Mouse (Mus musculus) small intestine, adult 2 months (tissue): Measurements from ENCODE around the gene Atp6v1g2. TPM values are rescaled to one million over a fixed set of nuclear protein-coding genes. Genes with fewer than 3 reads are reported as not detected.
A peak's percentile ranks its signal among the peaks of the same experiment; 100 is the strongest.

Source experiments
- H3K27ac ChIP-seq: fragments of 200-500 bp; 2 replicates; pipeline ENCODE4 v1.5.1; 2012; ENCODE audit warnings: low read depth, low read length, control low read depth, inconsistent platforms; ENCODE audit not compliant: insufficient read depth
- H3K27me3 ChIP-seq: fragments of 200-500 bp; 2 replicates; pipeline ENCODE4 v1.6.1; 2012; ENCODE audit warnings: mild to moderate bottlenecking, moderate library complexity, low read length, inconsistent platforms; ENCODE audit not compliant: control insufficient read depth, insufficient read depth
- H3K36me3 ChIP-seq: fragments of 200-500 bp; 2 replicates; pipeline ENCODE4 v1.6.1; 2012; ENCODE audit warnings: mild to moderate bottlenecking, low read length, control low read depth, inconsistent platforms; ENCODE audit not compliant: control insufficient read depth, insufficient read depth
- H3K4me1 ChIP-seq: fragments of 200-500 bp; 2 replicates; pipeline ENCODE4 v1.6.1; 2012; ENCODE audit warnings: low read length, inconsistent platforms, mixed read lengths; ENCODE audit not compliant: control insufficient read depth, insufficient read depth, insufficient read length
- H3K4me3 ChIP-seq: fragments of 200-500 bp; 2 replicates; pipeline ENCODE4 v1.5.1; 2012; ENCODE audit warnings: low read depth, mild to moderate bottlenecking, control low read depth, inconsistent platforms, low read length, moderate library complexity
- CTCF ChIP-seq: fragments of 200-500 bp; IDR thresholded peaks from 2 replicates; pipeline ENCODE4 v1.5.1; 2012; ENCODE audit warnings: low read depth, mild to moderate bottlenecking, control low read depth, inconsistent platforms, low read length, moderate library complexity, mixed read lengths; ENCODE audit not compliant: insufficient replicate concordance, insufficient read length; ENCODE audit errors: extremely low read depth
- POLR2A ChIP-seq: fragments of 200-500 bp; IDR thresholded peaks from 2 replicates; pipeline ENCODE4 v1.6.1; 2012; ENCODE audit warnings: low read depth, mild to moderate bottlenecking, control low read depth, inconsistent platforms, low read length, moderate library complexity
- WGBS: fragments of 180-500 bp; shearing (Covaris S2); methylation state at CpG from one replicate; pipeline ENCODE4 v1.1.7; 2018; 5-methylcytosine and 5-hydroxymethylcytosine counted together
- polyA plus RNA-seq: library from polyadenylated mRNA; depleted of rRNA; stranded (reverse); fragments of >200 nt; gene quantifications from 2 replicates; pipeline ENCODE4 v1.2.3, GENCODE M21; 2012; rRNA removed

Atp6v1g2 gene
- polyA plus RNA-seq, result 1.0 and 2.8 TPM in 2 replicates

DNA sequence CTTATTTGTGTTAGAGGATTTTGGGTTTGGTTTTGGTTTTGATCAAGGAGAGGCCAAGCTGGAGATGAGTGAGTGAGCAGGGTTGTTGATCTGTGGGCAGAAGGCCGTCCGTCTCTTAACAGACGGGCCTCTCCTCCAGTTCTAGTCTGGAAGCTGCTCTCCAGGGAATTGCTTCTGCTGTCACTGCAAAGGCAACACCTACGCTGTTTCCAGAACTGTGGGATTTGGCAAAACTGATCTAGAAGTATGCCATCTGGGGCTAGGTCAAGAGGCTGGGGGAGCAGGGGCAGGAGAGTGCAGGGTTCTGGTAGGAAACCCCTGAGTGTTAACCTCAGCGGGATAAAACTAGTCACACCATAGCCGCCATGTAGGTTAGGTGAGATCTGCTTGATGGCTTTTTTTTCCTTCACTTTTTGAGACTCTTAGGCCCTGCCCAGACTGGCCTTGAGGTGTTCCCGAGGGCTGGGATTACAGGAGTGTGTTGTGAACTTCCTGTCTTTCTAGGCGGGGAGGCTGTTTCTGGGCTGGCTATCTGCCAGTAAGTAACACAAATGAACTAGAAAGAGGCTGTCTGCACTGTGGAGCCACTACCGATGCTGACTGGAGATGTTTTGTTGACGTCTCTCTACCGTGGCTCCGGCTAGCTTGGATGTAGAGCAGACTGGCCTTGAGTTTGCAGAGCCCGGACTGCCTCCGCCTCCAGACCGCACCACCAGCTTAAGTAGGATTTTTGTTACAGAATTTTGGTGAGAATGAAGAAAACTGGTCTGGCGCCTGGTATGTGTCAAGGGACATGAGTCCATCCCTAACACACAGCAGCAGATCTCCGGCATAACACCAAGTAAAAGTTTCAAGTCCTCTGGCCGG, at the start of gene Atp6v1g2:
Atp6v1g2 (plus strand) TSS at position 547 of the 867 bp plus-strand sequence.
- Histone ChIP-seq H3K4me3 (peak within 1 kb of the TSS; percentile 26), H3K27me3 (no peaks in the 10 kb centered on the region), H3K36me3 (peaks cover 19% of the 10 kb centered on the region), H3K27ac (peak within 1 kb of the TSS; percentile 86), H3K4me1 (peaks cover 9% of the 10 kb centered on the region)
- WGBS, result 28% methylated on average over 18 of the region's 18 CpGs
- TF ChIP-seq CTCF (no peak; the same call in 1 of the 2 replicates), POLR2A (no peak)

GRCm38 (mm10) chr17:35185639-35186611, 47.5 kb upstream of the Atp6v1g2 start:
- WGBS, result 3% methylated on average over 18 of the region's 18 CpGs
- no peak for TF ChIP-seq POLR2A
- no peak for TF ChIP-seq CTCF

DNA sequence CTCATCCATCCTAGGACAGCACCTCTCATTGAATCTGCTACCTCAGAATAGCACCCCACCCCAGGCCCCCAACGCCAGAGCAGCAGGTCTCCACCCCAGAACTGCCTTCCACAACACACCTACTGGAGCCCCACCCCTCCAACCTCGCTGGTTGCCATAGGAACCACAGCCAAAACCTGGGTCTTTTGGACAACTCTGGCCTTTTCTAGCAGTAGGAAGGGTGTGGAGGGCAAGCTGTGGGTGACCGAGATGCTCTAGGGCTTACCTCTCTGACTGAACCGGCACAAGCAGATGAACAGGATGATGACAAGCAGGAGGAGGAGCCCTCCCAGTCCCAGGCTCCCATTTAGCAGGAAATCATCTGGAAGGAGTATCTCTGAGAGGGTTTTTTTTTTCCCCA, 46.8 kb upstream of the Atp6v1g2 start:
- 6% methylated on average over 4 of the region's 4 CpGs for WGBS
- TF ChIP-seq CTCF, result no peak
- Histone ChIP-seq H3K36me3 (no peaks in the 10 kb centered on the region), H3K4me3 (peak overlapping the region; percentile 33), H3K27ac (peak overlapping the region; percentile 19; the same call in 1 of the 2 replicates), H3K4me1 (no peaks in the 10 kb centered on the region; the same call in none of the 2 replicates), H3K27me3 (no peaks in the 10 kb centered on the region)

More at GRCm38 (mm10) chr17:35185639-35186611, 47.5 kb upstream of the Atp6v1g2 start:
- Histone ChIP-seq H3K4me1 (no peaks in the 10 kb centered on the region; the same call in none of the 2 replicates), H3K36me3 (no peaks in the 10 kb centered on the region), H3K27me3 (no peaks in the 10 kb centered on the region), H3K27ac (peak overlapping the region; percentile 68), H3K4me3 (peak overlapping the region; percentile 33)

- WGBS, result 70% methylated on average over 4 of the region's 4 CpGs
- no peaks in the 10 kb centered on the region for H3K27me3 ChIP-seq
- no peak overlapping the region for H3K4me3 ChIP-seq
- no peaks in the 10 kb centered on the region for H3K36me3 ChIP-seq
- H3K27ac ChIP-seq, result peak overlapping the region; percentile 13; the same call in 1 of the 2 replicates
- H3K4me1 ChIP-seq, result no peaks in the 10 kb centered on the region; the same call in none of the 2 replicates
- TF ChIP-seq CTCF (no peak), POLR2A (no peak)
Observed at GRCm38 (mm10) chr17:35187345-35187744, 46.1 kb upstream of the Atp6v1g2 start.

DNA sequence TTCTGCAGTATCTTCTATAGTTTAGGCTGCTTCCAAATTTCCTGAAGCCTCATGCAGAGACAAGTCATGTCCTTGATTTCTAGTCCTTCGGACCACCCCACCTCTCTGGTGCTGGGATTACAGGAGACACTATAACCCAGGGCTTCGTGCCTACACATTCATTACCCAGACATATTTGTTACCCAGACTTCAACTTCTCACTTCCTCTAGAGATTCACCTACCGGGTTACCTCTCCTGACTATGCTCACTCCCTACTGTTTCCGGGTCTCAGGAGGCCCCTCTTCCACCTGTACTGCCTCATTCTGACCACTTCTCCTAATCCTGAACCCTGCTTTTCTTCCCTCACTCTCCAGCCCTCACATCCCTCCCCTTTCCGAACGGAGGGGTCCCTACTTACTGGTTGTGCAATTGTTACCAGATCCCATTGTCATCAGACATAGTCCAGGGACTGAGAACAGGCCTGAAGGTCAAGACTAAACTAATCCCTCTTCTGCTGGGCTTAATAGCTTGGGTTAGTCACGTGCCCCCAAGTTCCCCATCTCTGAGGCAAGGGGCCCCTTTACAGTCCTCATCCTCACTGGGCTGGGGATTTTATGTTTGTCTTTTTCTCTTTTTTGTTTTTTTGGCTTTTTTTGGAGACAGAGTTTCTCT, 45.4 kb upstream of the Atp6v1g2 start, which contains the start of gene Lst1:
Lst1 (minus strand) TSS at position 481 of the 652 bp plus-strand sequence.
- H3K4me3 ChIP-seq, result no peak within 1 kb of the TSS
- no peaks in the 10 kb centered on the region; the same call in none of the 2 replicates for H3K4me1 ChIP-seq
- H3K36me3 ChIP-seq, result no peaks in the 10 kb centered on the region
- H3K27me3 ChIP-seq, result no peaks in the 10 kb centered on the region
- TF ChIP-seq POLR2A, result no peak
- TF ChIP-seq CTCF, result no peak
- 68% methylated on average over 7 of the region's 7 CpGs for WGBS
- peak within 1 kb of the TSS; percentile 17; the same call in 1 of the 2 replicates for H3K27ac ChIP-seq

DNA sequence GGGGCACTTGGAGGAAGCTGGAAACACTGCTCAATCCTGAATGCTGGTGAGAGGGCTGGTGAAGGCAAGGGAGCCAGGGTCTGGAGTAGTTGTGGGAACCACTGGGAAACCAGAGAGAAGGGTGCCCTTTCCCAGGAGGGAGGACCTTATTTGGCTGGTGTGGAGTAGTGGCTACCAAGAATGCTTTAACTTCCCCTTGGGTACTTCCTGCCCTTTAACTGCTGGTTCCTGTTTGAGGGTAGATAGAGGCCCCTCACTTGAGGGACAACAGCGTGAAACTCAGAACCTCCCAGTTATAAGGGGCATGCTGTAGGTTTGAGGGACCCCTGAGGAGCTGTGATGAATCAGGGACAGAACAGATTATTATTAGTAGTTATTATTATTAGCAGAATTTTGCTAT, 44.3 kb upstream of the Atp6v1g2 start:
- H3K27ac ChIP-seq, result no peak overlapping the region
- no peak for TF ChIP-seq CTCF
- TF ChIP-seq POLR2A, result no peak
- 48% methylated on average over 1 of the region's 1 CpGs for WGBS

More for the DNA sequence above, 44.3 kb upstream of the Atp6v1g2 start:
- Histone ChIP-seq H3K4me3 (no peak overlapping the region), H3K27me3 (no peaks in the 10 kb centered on the region), H3K4me1 (no peaks in the 10 kb centered on the region; the same call in none of the 2 replicates), H3K36me3 (no peaks in the 10 kb centered on the region)
